Mouse (Mus musculus) hindbrain, embryonic 15.5 days (tissue): ENCODE data around the gene Defa17. TPM values are rescaled to one million over a fixed set of nuclear protein-coding genes. Genes with fewer than 3 reads are reported as not detected.
"Not testable (repeated sequence)": the region's sequence is repeated elsewhere in the genome, so short reads cannot be mapped to it uniquely, and the experiment has no call there.

ENCODE experiments used
- ATAC-seq: fragments of 200-750 bp; cut with Nextera tagmentation; 2 replicates; pipeline ENCODE4 v1.8.0; 2017; ENCODE audit warnings: low read depth, moderate number of reproducible peaks, moderate TSS enrichment; ENCODE audit not compliant: low FRiP score
- H3K27ac ChIP-seq: fragments of 300-500 bp; sonication (generic); replicated peaks from 2 replicates; pipeline ENCODE4 v1.5.1; 2015; ENCODE audit warnings: mild to moderate bottlenecking, inconsistent platforms
- H3K27me3 ChIP-seq: fragments of 300-500 bp; sonication (generic); 2 replicates; pipeline ENCODE4 v1.6.1; 2015; ENCODE audit warnings: control low read depth, inconsistent platforms
- H3K36me3 ChIP-seq: fragments of 300-500 bp; sonication (generic); 2 replicates; pipeline ENCODE4 v1.6.1; 2015; ENCODE audit warnings: control low read depth, inconsistent platforms
- H3K4me1 ChIP-seq: fragments of 300-500 bp; sonication (generic); replicated peaks from 2 replicates; pipeline ENCODE4 v1.6.1; 2015; ENCODE audit warnings: control low read depth, inconsistent platforms
- H3K4me2 ChIP-seq: fragments of 300-500 bp; sonication (generic); 2 replicates; pipeline ENCODE4 v1.6.1; 2015; ENCODE audit warnings: moderate library complexity, mild to moderate bottlenecking, inconsistent platforms
- H3K4me3 ChIP-seq: fragments of 300-500 bp; sonication (generic); 2 replicates; pipeline ENCODE4 v1.5.1; 2015; ENCODE audit warnings: mild to moderate bottlenecking, inconsistent platforms
- H3K9ac ChIP-seq: fragments of 300-500 bp; sonication (generic); 2 replicates; pipeline ENCODE4 v1.6.1; 2015; ENCODE audit warnings: inconsistent platforms
- H3K9me3 ChIP-seq: fragments of 300-500 bp; sonication (generic); 2 replicates; pipeline ENCODE4 v1.6.1; 2016; ENCODE audit warnings: control low read depth, inconsistent platforms
- WGBS: fragments of 180-500 bp; shearing (Covaris S2); methylation state at CpG from one replicate; pipeline ENCODE4 v1.1.7; 2015; 5-methylcytosine and 5-hydroxymethylcytosine counted together
- polyA plus RNA-seq: library from polyadenylated mRNA; unstranded; fragments of >200 nt; fragmentation: Nextera tagmentation; extraction: Ambion mirVana; gene quantifications from 2 replicates; pipeline ENCODE4 v1.2.1, GENCODE M21; 2015

The Defa17 gene
- not detected in 2 replicates for polyA plus RNA-seq

DNA sequence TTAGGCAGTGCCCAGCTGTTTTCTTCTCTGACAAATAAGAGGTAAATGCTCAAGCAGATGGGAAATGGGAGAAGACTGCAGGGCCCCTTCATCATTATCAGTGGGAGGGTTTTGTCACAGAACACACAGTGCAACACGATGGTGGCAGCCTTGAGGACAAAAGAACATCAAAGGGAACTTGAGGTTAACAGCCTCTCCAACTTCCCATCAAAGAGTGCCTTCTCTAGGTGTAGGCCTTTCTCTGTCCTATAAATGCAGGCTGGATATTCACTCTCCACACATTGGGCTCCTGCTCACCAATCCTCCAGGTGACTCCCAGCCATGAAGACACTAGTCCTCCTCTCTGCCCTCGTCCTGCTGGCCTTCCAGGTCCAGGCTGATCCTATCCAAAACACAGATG, at the start of gene Defa17:
Defa17 (plus strand) TSS at position 301 of the 400 bp plus-strand sequence.
- not testable (repeated sequence) for H3K4me1 ChIP-seq, H3K27me3 ChIP-seq, H3K36me3 ChIP-seq, H3K27ac ChIP-seq, H3K4me3 ChIP-seq, H3K9ac ChIP-seq, ATAC-seq, H3K4me2 ChIP-seq, H3K9me3 ChIP-seq
- WGBS, result no CpG with 5 or more reads among the region's 2 CpGs

DNA sequence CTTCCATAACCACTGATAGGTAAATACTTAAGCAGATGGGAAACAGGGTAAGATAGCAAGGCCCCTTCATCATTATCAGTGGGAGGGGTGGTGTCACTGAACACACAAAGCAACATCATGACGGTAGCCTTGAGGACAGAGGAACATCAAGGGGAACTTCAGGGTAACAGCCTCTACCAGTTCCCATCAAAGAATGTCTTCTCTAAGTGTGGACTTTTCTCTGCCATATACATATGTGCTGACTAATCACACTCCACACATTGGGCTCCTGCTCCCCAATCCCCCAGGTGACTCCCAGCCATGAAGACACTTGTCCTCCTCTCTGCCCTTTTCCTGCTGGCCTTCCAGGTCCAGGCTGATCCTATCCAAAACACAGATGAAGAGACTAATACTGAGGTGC, 37.7 kb upstream of the Defa17 start, which contains the start of gene Defa26:
Defa26 (plus strand) TSS at position 301 of the 400 bp plus-strand sequence.
- H3K4me1 ChIP-seq, H3K9me3 ChIP-seq, H3K4me3 ChIP-seq, H3K27ac ChIP-seq, H3K36me3 ChIP-seq, H3K27me3 ChIP-seq, ATAC-seq, H3K4me2 ChIP-seq, H3K9ac ChIP-seq: not testable (repeated sequence)
- 75% methylated on average over 1 of the region's 1 CpGs for WGBS

DNA sequence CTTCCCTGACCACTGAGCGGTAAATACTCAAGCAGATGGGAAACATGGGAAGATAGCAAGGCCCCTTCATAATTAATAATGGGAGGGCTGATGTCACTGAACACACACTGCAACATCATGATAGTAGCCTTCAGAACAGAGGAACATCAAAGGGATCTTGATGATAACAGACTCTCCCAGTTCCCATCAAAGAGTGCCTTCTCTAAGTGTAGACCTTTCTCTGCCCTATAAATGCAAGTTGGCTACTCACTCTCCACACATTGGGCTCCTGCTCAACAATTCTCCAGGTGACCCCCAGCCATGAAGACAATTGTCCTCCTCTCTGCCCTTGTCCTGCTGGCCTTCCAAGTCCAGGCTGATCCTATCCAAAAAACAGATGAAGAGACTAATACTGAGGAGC, 9.9 kb downstream of the Defa17 start, which contains the start of gene Defa34:
Defa34 (plus strand) TSS at position 301 of the 400 bp plus-strand sequence.
- not testable (repeated sequence) for H3K9me3 ChIP-seq, H3K27ac ChIP-seq, H3K27me3 ChIP-seq, ATAC-seq, H3K4me2 ChIP-seq, H3K4me3 ChIP-seq, H3K9ac ChIP-seq, H3K36me3 ChIP-seq, H3K4me1 ChIP-seq
- no CpG with 5 or more reads among the region's 1 CpGs for WGBS

DNA sequence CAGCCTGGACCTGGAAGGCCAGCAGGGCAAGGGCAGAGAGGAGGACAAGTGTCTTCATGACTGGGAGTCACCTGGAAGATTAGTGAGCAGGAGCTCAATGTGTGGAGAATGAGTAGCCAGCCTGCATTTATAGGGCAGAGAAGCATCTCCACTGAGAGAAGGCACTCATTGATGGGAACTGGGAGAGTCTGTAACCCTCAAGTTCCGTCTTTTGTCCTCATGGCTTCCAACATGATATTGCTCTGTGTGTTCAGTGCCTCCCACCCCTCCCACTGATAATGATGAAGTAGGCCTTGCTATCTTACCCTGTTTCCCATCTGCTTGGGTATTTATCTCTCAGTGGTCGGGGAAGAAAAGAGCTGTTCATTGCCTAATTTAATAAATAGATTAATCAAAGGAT, 48.0 kb downstream of the Defa17 start, which contains the start of gene AY761184:
AY761184 (minus strand) TSS at position 101 of the 400 bp plus-strand sequence.
- H3K4me1 ChIP-seq, H3K36me3 ChIP-seq, H3K9me3 ChIP-seq, H3K27ac ChIP-seq, H3K4me2 ChIP-seq, H3K4me3 ChIP-seq, H3K9ac ChIP-seq, ATAC-seq, H3K27me3 ChIP-seq: not testable (repeated sequence)
- WGBS, result 87% methylated on average over 2 of the region's 2 CpGs

Other genes starting within 250 kb of the Defa17 start
- gene Defa36, start 228.4 kb upstream of the Defa17 start, polyA plus RNA-seq, result not detected in 2 replicates
- not detected in 2 replicates for gene Gm7849, start 199.2 kb upstream of the Defa17 start, polyA plus RNA-seq
- not detected in 2 replicates for gene Defa20, start 146.5 kb upstream of the Defa17 start, polyA plus RNA-seq
- not detected in 2 replicates for gene Defa32, start 126.7 kb upstream of the Defa17 start, polyA plus RNA-seq
- gene Defa37, start 90.4 kb upstream of the Defa17 start, polyA plus RNA-seq, result not detected in 2 replicates
- gene Defa28, start 72.8 kb upstream of the Defa17 start, polyA plus RNA-seq, result not detected in 2 replicates
- gene Gm7861, start 61.3 kb upstream of the Defa17 start, polyA plus RNA-seq, result not detected in 2 replicates
- gene Defa26, start 37.6 kb upstream of the Defa17 start, polyA plus RNA-seq, result not detected in 2 replicates
- not detected in 2 replicates for gene Defa34, start 10.0 kb downstream of the Defa17 start, polyA plus RNA-seq
- gene AY761184, start 47.9 kb downstream of the Defa17 start, polyA plus RNA-seq, result not detected in 2 replicates
- not detected in 2 replicates for gene Defa24, start 78.7 kb downstream of the Defa17 start, polyA plus RNA-seq
- gene Defb50, start 167.8 kb downstream of the Defa17 start, polyA plus RNA-seq, result not detected in 2 replicates
- gene Defb2, start 184.1 kb downstream of the Defa17 start, polyA plus RNA-seq, result not detected in 2 replicates
- 1.4 and 1.5 TPM in 2 replicates for gene Defb10, start 203.1 kb downstream of the Defa17 start, polyA plus RNA-seq
- 1.9 and 2.5 TPM in 2 replicates for gene Defb9, start 229.6 kb downstream of the Defa17 start, polyA plus RNA-seq